Mouse (Mus musculus) megakaryocyte, embryonic 14.5 days (primary cell): ENCODE measurements at regions not wholly inside any gene's neighbourhood (a gene's known extent, or its start where the extent isn't known, plus 50 kb on each side); places are given as distances from the start of the nearest gene placed in this dataset.
A peak's percentile ranks its signal among the peaks of the same experiment; 100 is the strongest.

Experiments used
- H3K27me3 ChIP-seq: replicated peaks from 2 replicates; pipeline ENCODE3; 2012; ENCODE audit warnings: inconsistent platforms
- H3K36me3 ChIP-seq: replicated peaks from 2 replicates; pipeline ENCODE3; 2012; ENCODE audit warnings: low read length, inconsistent platforms, mixed read lengths
- H3K4me1 ChIP-seq: 2 replicates; pipeline ENCODE4 v1.6.1; 2012; ENCODE audit warnings: inconsistent platforms
- H3K4me3 ChIP-seq: replicated peaks from 2 replicates; pipeline ENCODE3; 2012; ENCODE audit warnings: moderate library complexity, mild to moderate bottlenecking, inconsistent platforms
- H3K9me3 ChIP-seq: 2 replicates; pipeline ENCODE4 v1.6.1; 2012; ENCODE audit warnings: inconsistent platforms
- FLI1 ChIP-seq: IDR thresholded peaks from 2 replicates; pipeline ENCODE4 v1.6.1; 2012; ENCODE audit warnings: low read length, inconsistent platforms, mixed read lengths
- GATA1 ChIP-seq: IDR thresholded peaks from 3 replicates; pipeline ENCODE4 v1.6.1; 2012; ENCODE audit warnings: mixed read lengths, low read length, inconsistent platforms, borderline replicate concordance

DNA sequence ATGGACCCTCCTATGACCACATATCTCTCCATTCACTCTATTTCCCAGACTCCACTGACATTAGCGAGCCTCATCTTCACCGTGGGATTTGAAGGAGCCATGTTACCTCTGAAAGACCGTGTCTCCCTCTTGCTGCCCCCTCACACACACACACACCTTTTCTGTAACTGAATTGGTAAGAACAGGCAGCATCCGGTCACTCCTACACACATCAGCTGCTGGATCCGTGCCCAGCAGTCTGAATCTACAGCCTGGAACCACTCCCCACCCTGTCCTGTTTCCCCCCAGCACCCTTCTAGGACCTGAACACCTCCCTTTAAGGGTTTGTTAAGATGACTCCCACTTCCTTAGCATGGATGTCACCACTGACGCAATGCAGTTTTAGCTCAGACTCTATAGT lies 229.2 kb downstream of the Setd4 start:
- Histone ChIP-seq H3K36me3 (no peaks in the 10 kb centered on the region), H3K9me3 (no peaks in the 10 kb centered on the region), H3K4me3 (no peak overlapping the region), H3K4me1 (no peaks in the 10 kb centered on the region), H3K27me3 (peaks cover 66% of the 10 kb centered on the region)
- TF ChIP-seq GATA1 (no peak), FLI1 (no peak)

DNA sequence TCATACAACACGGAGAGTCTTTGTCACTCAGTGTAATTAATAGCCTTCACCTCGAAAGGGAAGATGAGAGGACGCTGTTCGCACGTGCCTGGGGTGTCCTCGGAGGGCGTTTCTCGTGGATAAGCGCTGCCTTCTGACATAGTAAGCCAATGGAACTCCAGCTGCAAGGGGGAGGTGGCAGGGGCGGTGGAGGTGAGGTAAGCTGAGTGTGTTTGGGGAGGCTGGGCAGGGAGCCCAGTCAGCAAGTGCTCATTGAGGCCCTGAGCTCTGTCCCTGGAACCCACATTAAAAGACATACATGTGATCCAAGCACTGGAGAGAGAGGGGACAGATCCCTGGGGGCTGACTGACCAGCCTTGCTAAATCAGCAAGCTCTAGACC lies 234.1 kb downstream of the Setd4 start:
- no peak overlapping the region for H3K4me3 ChIP-seq
- H3K9me3 ChIP-seq = no peaks in the 10 kb centered on the region
- TF ChIP-seq GATA1 = no peak
- no peak for TF ChIP-seq FLI1
- peaks cover 67% of the 10 kb centered on the region for H3K27me3 ChIP-seq
- no peaks in the 10 kb centered on the region for H3K36me3 ChIP-seq
- peaks cover 7% of the 10 kb centered on the region for H3K4me1 ChIP-seq

DNA sequence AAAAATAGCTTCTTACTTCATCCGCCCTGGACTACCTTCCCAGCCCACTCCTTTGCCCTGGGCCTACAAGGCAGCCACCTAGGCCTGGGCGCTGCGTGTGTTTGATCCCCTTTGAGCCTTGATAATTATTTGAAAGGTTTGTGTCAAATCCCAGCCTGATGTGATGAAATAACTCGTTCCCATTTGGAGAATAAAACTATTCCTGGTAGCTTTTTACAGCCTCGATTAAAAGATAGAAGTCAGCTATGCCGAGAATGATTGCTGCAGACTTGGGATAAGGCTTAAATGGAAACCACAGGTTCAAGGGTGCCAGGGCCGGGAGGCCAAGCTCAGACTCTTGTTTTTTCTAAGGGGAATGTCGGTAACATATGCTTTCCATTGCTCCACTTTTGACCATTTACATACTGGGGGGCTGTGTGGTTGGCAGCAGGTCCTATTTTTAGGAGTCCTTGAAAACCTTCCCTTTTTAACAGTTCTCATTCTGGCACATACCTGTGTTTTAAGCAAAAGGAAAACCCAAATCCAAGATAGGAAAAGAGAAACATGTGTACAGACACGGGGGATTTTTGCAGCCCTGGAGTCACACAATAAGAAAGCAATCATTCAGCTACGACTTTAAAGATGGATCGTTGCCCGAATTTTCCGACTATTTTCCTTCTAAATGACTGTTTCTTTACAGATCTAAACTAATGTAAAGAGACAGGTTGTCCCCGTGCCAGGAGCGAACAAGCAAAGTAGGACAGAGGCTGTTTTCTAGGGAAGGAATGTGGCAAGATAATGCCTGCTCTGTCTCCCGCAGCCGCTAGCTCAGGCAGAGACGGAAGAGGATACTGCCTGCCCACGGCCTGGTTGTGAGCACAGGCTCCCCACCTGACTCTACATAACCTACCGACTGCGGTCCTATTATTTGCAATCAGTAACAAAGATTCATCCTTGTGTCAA lies 234.8 kb downstream of the Setd4 start:
- no peaks in the 10 kb centered on the region for H3K9me3 ChIP-seq
- TF ChIP-seq FLI1 (no peak), GATA1 (no peak)
- H3K4me1 ChIP-seq = peaks cover 7% of the 10 kb centered on the region
- no peak overlapping the region for H3K4me3 ChIP-seq
- H3K27me3 ChIP-seq = peaks cover 67% of the 10 kb centered on the region
- H3K36me3 ChIP-seq = no peaks in the 10 kb centered on the region

DNA sequence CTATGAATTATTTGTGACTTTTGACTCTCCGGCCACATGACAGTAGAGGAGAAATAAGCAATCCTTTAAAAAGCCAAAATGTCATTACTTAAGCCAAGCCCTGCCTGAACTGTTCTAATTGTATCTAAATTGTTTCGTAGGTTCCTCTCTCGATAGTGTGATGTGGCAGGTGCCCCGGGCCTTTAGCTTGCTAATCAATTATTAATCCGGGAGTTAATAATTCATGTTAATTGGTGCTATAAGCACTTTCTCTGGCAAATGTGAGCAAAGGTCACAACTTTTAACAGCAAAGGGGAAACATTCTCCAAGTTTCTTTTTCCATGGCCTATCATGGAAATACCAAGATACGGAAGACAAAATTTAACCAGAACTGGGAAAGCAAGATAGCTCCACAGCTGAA lies 235.9 kb downstream of the Setd4 start:
- Histone ChIP-seq H3K4me1 (peaks cover 7% of the 10 kb centered on the region), H3K36me3 (no peaks in the 10 kb centered on the region), H3K4me3 (no peak overlapping the region), H3K9me3 (no peaks in the 10 kb centered on the region), H3K27me3 (peaks cover 62% of the 10 kb centered on the region)
- TF ChIP-seq FLI1 (no peak), GATA1 (no peak)

- no peaks in the 10 kb centered on the region for H3K9me3 ChIP-seq
- TF ChIP-seq FLI1 (no peak), GATA1 (no peak)
- H3K36me3 ChIP-seq = no peaks in the 10 kb centered on the region
- no peak overlapping the region for H3K4me3 ChIP-seq
- H3K4me1 ChIP-seq = peaks cover 7% of the 10 kb centered on the region
- peaks cover 60% of the 10 kb centered on the region for H3K27me3 ChIP-seq
These were observed 236.5 kb downstream of the Setd4 start for GRCm38 (mm10) chr16:93367246-93367805.

DNA sequence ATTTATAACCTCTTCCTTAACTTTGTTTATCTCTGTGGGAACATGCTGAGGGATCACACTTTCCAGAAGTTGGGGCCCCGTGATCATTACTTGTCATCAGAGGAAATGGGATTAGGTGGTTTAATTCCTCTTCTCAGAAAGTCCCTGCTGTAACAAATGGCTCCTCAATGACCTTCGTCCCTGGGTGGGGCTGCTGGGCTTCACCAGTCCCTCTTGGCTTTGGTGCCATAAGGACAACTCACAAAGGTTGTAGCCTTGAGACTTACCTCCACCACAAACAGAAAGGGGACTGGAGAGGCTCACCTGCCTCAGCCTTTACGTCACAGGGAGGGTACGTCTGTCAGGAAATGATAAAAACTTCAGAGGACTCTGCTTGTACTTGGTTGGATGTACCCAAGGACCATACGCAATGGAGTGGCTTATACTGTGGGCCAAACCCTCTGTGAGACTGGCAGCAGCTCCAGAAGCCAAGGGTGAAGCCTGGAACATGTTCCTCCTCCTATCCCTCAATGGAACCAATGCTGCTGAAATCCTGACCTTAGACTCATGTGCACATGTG lies 237.4 kb downstream of the Setd4 start:
- no peak overlapping the region for H3K4me3 ChIP-seq
- TF ChIP-seq FLI1 (no peak), GATA1 (no peak)
- H3K4me1 ChIP-seq = peaks cover 7% of the 10 kb centered on the region
- H3K36me3 ChIP-seq = no peaks in the 10 kb centered on the region
- peaks cover 55% of the 10 kb centered on the region for H3K27me3 ChIP-seq
- H3K9me3 ChIP-seq = no peaks in the 10 kb centered on the region

GRCm38 (mm10) chr16:93365236-93365951 lies 238.5 kb downstream of the Setd4 start:
- H3K27me3 ChIP-seq = peaks cover 54% of the 10 kb centered on the region
- H3K4me1 ChIP-seq = peaks cover 7% of the 10 kb centered on the region
- TF ChIP-seq FLI1 = no peak
- no peak for TF ChIP-seq GATA1
- H3K4me3 ChIP-seq = no peak overlapping the region
- H3K9me3 ChIP-seq = no peaks in the 10 kb centered on the region
- no peaks in the 10 kb centered on the region for H3K36me3 ChIP-seq

DNA sequence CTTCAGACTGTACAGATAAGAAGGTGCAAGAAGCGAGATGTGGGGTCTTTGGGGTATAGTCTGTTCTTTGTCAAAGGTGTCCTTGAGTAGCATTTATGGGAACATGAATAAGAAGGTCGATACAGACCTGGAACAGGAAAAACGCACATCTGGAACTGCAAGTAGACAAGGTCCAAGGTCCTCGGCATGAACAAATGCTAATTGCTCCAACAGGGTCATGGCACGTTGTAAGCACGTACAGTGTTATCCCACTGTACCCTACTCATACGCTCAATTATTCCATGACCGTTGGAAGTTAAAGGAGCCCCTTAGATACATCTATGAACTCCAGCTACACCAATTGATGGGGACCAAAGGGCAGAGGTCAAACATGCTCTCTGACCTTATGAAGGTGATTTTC lies 244.1 kb downstream of the Setd4 start:
- H3K4me3 ChIP-seq = no peak overlapping the region
- no peaks in the 10 kb centered on the region for H3K36me3 ChIP-seq
- H3K27me3 ChIP-seq = peaks cover 51% of the 10 kb centered on the region
- H3K4me1 ChIP-seq = peaks cover 13% of the 10 kb centered on the region
- no peak for TF ChIP-seq FLI1
- no peak for TF ChIP-seq GATA1
- H3K9me3 ChIP-seq = no peaks in the 10 kb centered on the region

- H3K36me3 ChIP-seq = no peaks in the 10 kb centered on the region
- H3K4me3 ChIP-seq = no peak overlapping the region
- TF ChIP-seq GATA1 = no peak
- TF ChIP-seq FLI1 = no peak
These were observed 245.2 kb downstream of the Setd4 start for GRCm38 (mm10) chr16:93358613-93359012.

GRCm38 (mm10) chr16:93358166-93358565 lies 245.7 kb downstream of the Setd4 start:
- Histone ChIP-seq H3K4me1 (peaks cover 13% of the 10 kb centered on the region), H3K36me3 (no peaks in the 10 kb centered on the region), H3K27me3 (peaks cover 50% of the 10 kb centered on the region), H3K9me3 (no peaks in the 10 kb centered on the region), H3K4me3 (peak overlapping the region; percentile 46)
- TF ChIP-seq GATA1 = no peak
- no peak for TF ChIP-seq FLI1

More at GRCm38 (mm10) chr16:93358613-93359012, 245.2 kb downstream of the Setd4 start:
- peaks cover 13% of the 10 kb centered on the region for H3K4me1 ChIP-seq
- no peaks in the 10 kb centered on the region for H3K9me3 ChIP-seq
- peaks cover 49% of the 10 kb centered on the region for H3K27me3 ChIP-seq
